Mouse (Mus musculus) 416B (cell line): ENCODE measurements at regions not wholly inside any gene's neighbourhood (a gene's known extent, or its start where the extent isn't known, plus 50 kb on each side); places are given as distances from the start of the nearest gene placed in this dataset.
A peak's percentile ranks its signal among the peaks of the same experiment; 100 is the strongest.

Source experiments
- DNase-seq: peaks from one replicate; pipeline ENCODE4 v3.0.0; 2011; ENCODE audit warnings: low read depth

DNA sequence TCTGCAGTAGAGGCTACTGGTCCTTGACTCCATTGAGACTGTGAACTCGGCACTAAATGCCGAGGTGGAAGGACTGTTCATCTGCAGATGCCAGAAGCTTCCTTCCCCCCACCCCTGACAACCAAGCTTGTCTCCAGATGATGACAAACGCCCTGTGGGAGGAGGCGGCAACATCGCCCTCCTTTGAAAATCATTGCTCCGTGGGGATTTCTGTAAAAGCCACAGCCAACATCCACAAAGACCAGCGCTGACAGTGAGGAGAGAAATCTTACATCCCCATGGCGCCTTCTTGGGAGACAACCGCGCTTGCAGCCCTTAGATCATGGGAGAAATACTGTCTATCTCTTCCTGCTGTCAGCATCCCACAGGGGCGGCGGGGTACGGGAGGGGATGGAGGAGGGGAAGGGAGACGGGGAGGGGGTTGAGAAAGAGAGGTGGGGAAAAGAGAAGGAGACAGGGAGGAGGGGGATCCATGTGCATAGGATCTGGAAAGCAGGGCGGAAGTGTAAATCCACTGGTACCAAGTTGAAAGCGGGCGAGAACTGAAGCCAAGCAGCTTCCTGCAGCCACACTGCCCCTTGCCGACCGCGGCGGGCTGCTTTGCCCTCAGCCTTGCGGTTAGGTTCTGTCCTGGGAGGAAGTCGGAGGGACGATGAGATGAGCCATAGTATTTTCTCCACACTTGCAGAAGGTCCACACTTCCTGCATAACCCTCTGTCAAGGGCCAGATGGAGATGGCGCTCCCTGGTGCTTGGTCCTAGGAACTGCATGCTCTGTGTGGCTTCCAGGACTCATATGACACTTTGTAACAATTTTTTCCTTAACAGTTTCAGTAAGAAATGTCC lies 72.9 kb downstream of the Cryba4 start:
- peak; percentile 87 for DNase-seq

DNA sequence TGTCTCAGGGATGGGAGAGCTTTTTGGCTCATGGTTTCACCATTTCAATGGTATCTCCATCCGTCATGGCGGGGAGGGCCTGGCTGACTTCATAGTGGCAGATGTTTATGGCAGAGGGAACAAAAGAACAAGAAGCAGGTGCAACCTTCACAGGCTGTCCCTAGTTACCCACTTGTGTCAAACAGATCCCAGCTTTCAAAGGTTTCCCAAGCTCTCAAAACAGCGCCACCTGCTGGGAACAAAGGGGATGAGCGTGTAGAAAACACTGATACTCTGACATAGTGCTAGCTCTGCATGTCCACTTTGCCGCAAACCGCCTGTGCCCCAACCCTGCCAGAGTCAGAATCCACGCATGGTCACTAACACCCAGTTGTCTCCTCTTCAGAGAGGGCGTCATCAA lies 69.5 kb downstream of the Cryba4 start:
- DNase-seq, result peak; percentile 35

DNA sequence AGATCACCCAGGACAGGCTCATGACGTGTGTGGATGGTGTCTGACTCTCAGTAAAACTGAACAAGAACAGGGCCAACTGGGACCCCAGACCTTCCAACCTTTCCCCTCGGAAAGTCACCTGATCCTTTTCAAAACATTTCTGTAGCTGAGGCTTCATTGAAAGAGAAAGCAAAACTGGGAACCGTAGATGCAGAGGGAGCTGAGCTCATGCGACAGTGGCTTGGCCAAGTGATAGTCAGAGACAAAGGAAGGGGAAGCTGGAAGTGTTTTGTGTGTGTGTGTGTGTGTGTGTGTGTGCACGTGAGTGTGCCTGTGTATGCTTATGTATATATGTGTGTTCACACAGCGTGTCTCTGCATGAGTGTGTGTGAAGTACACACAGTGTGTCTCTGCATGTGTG lies 56.7 kb downstream of the Cryba4 start:
- DNase-seq, result no peak
